Mouse (Mus musculus): Measurements from ENCODE around the gene Cbx1.

- TF ChIP-seq TAL1 (IDR thresholded peaks at IDR 0.05; ENCODE audit: low read length) (no peak), GATA1 (IDR thresholded peaks at IDR 0.05; ENCODE audit: low read length) (no peak)
These were observed 48.1 kb upstream of the Cbx1 start for GRCm38 (mm10) chr11:96740796-96741195.

All from erythroblast, embryonic 14.5 days (primary cell).